Mouse (Mus musculus) hematopoietic stem cell, adult 5-6 weeks (primary cell): ENCODE results near the gene Ache. TPM values are rescaled to one million over a fixed set of nuclear protein-coding genes. Genes with fewer than 3 reads are reported as not detected.

Source experiments
- ATAC-seq, 2 experiments: fragments of 125-278 bp in 1 of 2; replicated peaks in 1 of 2; 2 replicates each; pipeline ENCODE4 v1.8.0; 2016 to 2017; ENCODE audit warnings: inconsistent platforms in 2 of 2, mild to moderate bottlenecking in 2 of 2, moderate number of reproducible peaks in 2 of 2, low read depth in 1 of 2, moderate TSS enrichment in 1 of 2; ENCODE audit not compliant: low FRiP score in 2 of 2, poor library complexity in 2 of 2, severe bottlenecking in 2 of 2, insufficient read depth in 1 of 2, low TSS enrichment in 1 of 2
- total RNA-seq: library from RNA; stranded (forward); fragments of 172-1452, 232-1000 nt; gene quantifications from 2 replicates; pipeline ENCODE4 v1.2.3, GENCODE M21; 2017

The Ache gene
- total RNA-seq, 1 experiment from 2014 or later = 1.9 TPM

DNA sequence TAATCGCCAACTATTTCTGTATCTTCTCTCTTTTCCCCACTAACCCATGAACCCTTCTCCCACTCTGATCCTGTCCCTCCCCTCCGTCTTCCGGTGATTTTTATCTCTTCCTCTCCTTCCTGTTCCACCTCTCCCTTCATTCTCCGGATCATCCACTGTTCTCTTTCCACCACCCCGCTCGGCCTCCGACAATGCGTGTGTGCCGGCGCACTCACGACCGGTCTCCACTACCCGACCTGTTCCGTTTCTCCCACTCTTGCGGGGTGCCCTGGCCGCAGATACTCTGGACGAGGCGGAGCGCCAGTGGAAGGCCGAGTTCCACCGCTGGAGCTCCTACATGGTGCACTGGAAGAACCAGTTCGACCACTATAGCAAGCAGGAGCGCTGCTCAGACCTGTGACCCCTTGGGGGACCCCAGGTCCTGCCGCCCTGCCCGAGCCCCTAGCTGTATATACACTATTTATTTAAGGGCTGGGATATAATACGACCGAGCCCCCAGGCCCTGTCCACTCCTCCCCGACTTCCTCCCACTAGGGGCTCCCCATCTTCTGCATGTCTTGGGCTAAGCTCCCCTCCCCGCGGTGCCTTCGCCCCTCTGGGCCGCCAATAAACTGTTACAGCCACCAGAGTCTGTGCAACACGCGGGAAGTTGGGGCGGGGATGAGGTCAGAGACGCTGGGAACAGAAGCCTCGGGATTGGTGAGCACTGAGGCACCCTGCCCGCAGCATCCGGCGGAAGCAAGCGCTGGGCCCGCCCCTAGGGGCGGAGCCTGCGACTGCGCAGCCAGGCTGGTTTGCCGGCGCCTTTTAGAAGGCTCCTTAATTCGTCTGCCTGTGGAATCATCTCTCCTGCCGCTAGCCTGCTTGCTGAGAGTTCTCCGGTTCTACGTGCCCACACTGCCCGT, 6.8 kb downstream of the Ache start, which contains the start of gene Ufsp1:
Ufsp1 (plus strand) TSS at position 791 of the 905 bp plus-strand sequence.
- peak; percentile 85 to 86 for ATAC-seq

DNA sequence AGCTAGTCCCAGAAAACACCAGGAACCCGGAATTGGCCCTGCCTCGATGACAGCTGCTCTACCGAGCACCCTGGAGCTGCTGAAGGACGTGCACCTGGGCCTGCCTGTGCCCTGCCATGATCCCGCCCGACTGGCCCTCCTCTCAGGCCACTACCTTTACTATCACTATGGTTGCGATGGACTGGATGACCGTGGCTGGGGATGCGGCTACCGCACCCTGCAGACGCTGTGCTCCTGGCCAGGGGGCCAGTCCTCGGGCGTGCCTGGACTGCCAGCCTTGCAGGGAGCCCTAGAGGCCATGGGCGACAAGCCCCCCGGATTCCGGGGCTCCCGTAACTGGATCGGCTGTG, 7.4 kb downstream of the Ache start:
- ATAC-seq = peak; percentile 0 to 3; a peak in 1 of 4 replicates

DNA sequence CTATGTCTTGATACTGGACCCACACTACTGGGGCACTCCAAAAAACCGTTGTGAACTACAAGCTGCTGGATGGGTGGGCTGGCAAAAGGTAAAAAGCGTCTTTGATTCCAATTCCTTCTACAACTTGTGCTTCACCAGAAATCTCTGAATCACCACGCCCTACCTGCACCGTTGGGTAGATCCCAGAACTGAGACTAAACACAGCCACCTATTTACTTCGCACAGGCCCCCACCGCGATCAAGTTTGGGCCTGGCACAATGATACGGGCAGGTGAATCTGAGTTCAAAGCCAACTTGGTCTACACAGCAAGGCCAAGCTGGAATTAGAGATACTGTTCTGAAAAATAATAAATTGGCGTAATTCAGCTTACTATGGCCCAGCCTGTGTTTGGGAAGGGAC, 8.0 kb downstream of the Ache start:
- ATAC-seq = no peak

DNA sequence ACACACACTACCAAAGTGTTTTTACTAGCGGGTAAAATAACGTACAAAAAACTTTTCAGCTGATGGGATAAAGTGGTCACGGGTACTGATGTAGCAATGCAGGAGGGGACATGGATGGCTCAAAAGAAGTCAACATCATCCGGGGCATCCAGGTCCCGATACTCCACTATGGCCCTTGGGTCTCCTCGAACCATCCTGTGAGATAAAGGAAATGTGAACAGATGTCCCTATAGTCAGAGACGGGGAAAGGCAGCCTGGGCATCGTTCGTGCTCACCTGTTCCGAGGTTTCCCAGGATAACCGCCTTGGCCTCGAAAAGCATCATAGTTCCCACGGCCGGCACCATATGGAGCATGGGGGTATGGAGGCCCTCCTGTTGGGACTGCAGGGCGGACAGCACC, 8.4 kb downstream of the Ache start:
- no peak for ATAC-seq

- ATAC-seq = no peak
These were observed 9.8 kb downstream of the Ache start for GRCm38 (mm10) chr5:137297126-137297525.

DNA sequence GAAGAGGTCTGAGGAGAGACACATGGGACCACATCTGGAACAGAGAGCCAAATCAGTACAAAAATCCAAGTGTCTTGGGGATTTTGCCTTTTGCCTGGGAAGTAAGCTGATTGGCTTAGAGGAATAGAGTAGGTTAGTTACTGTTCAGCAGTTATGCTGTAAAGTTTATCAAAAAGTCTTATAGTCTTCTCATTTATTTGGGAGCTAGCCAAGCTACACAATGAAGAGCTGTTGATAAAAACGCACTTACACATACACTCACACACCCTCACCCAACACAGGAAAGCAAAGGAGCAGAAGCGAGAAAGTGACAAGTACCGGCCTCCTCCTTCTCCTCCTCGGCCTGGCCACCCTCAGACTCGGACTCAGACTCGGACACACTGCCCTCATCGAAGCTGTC, 11.9 kb downstream of the Ache start:
- no peak for ATAC-seq

DNA sequence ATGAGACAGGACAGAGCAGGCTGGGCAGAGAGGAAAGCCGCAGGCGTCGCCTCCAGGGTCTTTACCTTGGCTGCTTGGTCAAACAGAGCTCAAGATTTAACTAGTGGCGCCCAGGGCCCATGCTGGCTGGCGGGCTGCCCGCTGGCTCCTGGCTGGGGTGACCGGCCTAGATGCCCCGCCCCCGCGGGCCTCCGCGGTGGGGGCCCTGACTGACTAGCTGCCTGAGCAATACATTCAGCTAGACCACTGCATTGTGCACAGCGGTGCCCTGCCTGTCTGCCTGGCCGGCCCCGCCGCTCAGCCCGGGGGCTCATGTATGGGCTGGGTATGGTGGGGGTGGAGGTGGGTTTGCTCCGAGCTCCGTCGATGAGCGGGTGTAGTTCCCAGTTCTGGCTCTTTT, 13.9 kb downstream of the Ache start:
- no peak for ATAC-seq

GRCm38 (mm10) chr5:137303609-137304008, 16.3 kb downstream of the Ache start:
- ATAC-seq = no peak

DNA sequence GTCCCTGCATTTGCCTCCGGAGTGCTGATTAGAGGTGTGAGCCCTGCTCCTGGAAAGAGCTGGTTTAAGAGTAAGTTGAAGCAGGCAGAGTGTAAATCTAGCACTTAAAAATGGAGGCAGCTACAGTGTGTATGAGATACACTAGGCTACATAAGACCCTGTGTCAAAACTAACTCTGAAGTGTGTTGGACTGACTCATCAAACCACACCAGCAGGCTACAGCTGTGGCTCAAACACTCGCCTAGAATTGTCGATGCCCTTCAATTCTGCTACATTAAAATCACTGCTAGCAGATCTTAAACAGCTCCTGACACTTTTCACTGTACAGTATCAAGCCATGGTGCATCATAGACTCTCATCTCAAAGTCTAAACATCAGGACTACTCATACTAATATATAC, 16.8 kb downstream of the Ache start:
- ATAC-seq = no peak

DNA sequence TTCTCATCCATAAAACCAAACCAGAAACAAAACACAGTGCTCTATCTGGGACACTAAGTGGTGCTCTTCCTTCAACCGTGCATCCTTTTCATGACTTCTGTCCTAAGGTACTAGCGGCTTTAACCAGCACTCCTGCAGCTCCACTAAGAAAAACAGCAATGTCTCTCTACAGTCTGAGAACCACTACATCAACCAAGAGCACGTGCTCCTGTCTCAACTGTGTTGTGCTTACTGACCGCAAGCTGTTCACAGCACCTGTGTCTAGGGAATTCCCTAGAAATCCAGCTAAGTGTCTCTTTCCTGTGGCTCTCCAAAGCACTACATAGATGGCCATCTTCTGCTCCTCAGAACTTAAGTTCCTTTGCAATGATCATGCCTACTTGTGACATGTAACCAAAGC, 17.5 kb downstream of the Ache start:
- no peak for ATAC-seq

GRCm38 (mm10) chr5:137305822-137306221, 18.5 kb downstream of the Ache start:
- ATAC-seq = no peak; a peak in 1 of 4 replicates

- no peak for ATAC-seq
These were observed 19.2 kb downstream of the Ache start for GRCm38 (mm10) chr5:137306439-137307005.

DNA sequence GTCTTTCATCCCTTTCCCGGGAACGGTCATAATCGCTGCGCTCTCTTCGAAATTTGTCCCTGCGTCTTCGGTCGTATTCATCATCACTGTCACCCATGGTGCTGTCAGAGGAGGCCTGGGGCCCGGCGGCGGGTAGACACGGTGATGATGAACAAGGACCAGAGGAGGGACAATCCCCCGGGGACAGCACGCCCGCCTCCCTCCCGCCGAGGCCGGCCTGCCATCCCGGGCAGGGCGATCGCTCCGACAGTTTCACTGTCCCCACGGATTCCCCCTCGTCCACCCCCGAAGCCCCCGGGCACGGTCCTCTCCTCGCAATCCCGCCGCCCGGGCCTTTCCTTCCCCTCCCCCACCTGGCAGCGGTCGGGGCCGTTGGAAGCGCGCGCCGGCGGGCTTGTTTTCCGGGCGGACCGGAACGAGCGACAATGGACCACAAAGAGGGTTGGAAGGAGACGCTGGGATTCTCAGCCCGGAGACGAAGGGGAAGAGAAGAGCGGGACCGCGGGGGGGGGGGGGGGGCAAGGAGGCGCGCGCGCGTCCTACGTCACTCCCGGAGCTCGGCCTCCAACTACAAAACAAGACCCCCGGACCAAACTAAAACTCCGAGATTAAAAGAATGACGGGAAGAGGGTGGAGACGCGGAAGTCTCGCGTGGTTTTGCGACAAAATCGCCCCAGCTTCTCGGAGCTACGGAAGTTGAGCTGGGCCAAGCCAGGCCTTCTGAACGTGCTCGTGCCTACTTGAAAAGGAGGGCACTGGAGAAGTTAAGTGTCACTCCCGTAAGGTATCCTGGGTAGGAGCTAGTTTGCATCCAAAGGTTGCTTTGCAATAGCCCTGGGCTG, 20.0 kb downstream of the Ache start, which contains the start of gene Srrt:
Srrt (minus strand) TSS at position 604 of the 842 bp plus-strand sequence.
- ATAC-seq = peak; percentile 86 to 87

GRCm38 (mm10) chr5:137308356-137308755, 21.0 kb downstream of the Ache start:
- no peak for ATAC-seq

GRCm38 (mm10) chr5:137313466-137314192, 26.3 kb downstream of the Ache start:
- ATAC-seq = peak; percentile 2 to 9; a peak in 2 of 4 replicates

GRCm38 (mm10) chr5:137314193-137315083, 27.1 kb downstream of the Ache start, which contains the start of gene Trip6:
Gene Trip6, minus strand, starts transcription at chr5:137314404.
- ATAC-seq = peak; percentile 29 to 30; a peak in 3 of 4 replicates
